Mouse (Mus musculus) thymus, postnatal 10 days (tissue): ENCODE results near the gene Rnase12.
A peak's percentile ranks its signal among the peaks of the same experiment; 100 is the strongest.

ENCODE experiments used
- DNase-seq, 2 experiments: peaks; one replicate each; pipeline ENCODE4 v3.0.0; 2021; ENCODE audit warnings: low spot score in 2 of 2

Rnase12 gene

GRCm38 (mm10) chr14:51057401-51057831 lies at the start of gene Rnase12:
Rnase12 (minus strand) TSS chr14:51057661.
- no peak for DNase-seq

- no peak for DNase-seq
Observed at GRCm38 (mm10) chr14:51106449-51106967, 49.0 kb upstream of the Rnase12 start.

- DNase-seq, result no peak
Observed at GRCm38 (mm10) chr14:51104366-51104765, 46.9 kb upstream of the Rnase12 start.

- peak in 1 of 2 experiments; percentile 55 for DNase-seq
Observed at GRCm38 (mm10) chr14:51103217-51103616, 45.8 kb upstream of the Rnase12 start.

- no peak for DNase-seq
Observed at GRCm38 (mm10) chr14:51101284-51101683, 43.8 kb upstream of the Rnase12 start.

- no peak for DNase-seq
Observed at GRCm38 (mm10) chr14:51098921-51099320, 41.5 kb upstream of the Rnase12 start.

GRCm38 (mm10) chr14:51098300-51098699 lies 40.8 kb upstream of the Rnase12 start:
- DNase-seq, result peak; percentile 59 to 74

- no peak for DNase-seq
Observed at GRCm38 (mm10) chr14:51095736-51096524, 38.5 kb upstream of the Rnase12 start.

- DNase-seq, result no peak
Observed at GRCm38 (mm10) chr14:51094921-51095320, 37.5 kb upstream of the Rnase12 start.

- no peak for DNase-seq
Observed at GRCm38 (mm10) chr14:51094096-51094875, 36.8 kb upstream of the Rnase12 start.

- DNase-seq, result no peak
Observed at GRCm38 (mm10) chr14:51093496-51093895, 36.0 kb upstream of the Rnase12 start.

GRCm38 (mm10) chr14:51092073-51092620 lies 34.7 kb upstream of the Rnase12 start:
- no peak for DNase-seq

GRCm38 (mm10) chr14:51090921-51091900 lies 33.8 kb upstream of the Rnase12 start, which contains the start of the genes Rnase4 and Ang:
Rnase4 (plus strand) TSS chr14:51091077.
Ang (plus strand) TSS chr14:51091150.
- DNase-seq, result peak in 1 of 2 experiments; percentile 44

- peak; percentile 77 to 86 for DNase-seq
Observed at GRCm38 (mm10) chr14:51090077-51090781, 32.8 kb upstream of the Rnase12 start.

GRCm38 (mm10) chr14:51089674-51090076 lies 32.2 kb upstream of the Rnase12 start:
- DNase-seq, result no peak

- peak; percentile 93 to 97 for DNase-seq
Observed at GRCm38 (mm10) chr14:51088970-51089673, 31.7 kb upstream of the Rnase12 start.

GRCm38 (mm10) chr14:51088166-51088969 lies 30.9 kb upstream of the Rnase12 start:
- peak; percentile 75 to 81 for DNase-seq

GRCm38 (mm10) chr14:51087762-51088161 lies 30.3 kb upstream of the Rnase12 start:
- DNase-seq, result no peak

- DNase-seq, result no peak
Observed at GRCm38 (mm10) chr14:51085911-51086310, 28.4 kb upstream of the Rnase12 start.
